Mouse (Mus musculus): ENCODE data around the gene Snrnp35. TPM values are rescaled to one million over a fixed set of nuclear protein-coding genes. Genes with fewer than 3 reads are reported as not detected.
"Not testable (repeated sequence)": the region's sequence is repeated elsewhere in the genome, so short reads cannot be mapped to it uniquely, and the experiment has no call there.

Snrnp35 gene
- total RNA-seq, 2 experiments from 2014 or later, result 21.0 to 27.2 TPM

DNA sequence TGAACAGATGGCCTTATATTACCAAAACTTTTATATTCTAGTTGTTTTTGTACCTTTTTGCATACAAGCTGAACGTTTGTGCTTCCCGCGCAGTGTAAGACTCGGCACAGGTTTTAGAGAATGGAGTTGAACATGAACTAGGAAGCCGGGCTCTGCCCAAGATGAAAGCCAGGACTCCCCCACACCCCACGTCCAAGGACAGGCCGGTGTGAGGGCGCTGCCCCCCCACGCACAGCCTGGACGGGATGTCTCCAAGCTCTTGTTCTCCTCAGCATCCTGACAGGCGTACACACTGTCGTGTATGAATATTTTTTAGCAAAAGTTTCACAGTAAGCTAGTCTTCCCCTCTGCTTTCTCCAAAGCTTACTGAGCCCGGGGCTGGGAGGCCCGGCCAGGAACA, 22.0 kb upstream of the Snrnp35 start:
- intact Hi-C loops (cut with DNase I); DNase-seq (ENCODE audit: low spot score in 2 of 2): not testable (repeated sequence)

DNA sequence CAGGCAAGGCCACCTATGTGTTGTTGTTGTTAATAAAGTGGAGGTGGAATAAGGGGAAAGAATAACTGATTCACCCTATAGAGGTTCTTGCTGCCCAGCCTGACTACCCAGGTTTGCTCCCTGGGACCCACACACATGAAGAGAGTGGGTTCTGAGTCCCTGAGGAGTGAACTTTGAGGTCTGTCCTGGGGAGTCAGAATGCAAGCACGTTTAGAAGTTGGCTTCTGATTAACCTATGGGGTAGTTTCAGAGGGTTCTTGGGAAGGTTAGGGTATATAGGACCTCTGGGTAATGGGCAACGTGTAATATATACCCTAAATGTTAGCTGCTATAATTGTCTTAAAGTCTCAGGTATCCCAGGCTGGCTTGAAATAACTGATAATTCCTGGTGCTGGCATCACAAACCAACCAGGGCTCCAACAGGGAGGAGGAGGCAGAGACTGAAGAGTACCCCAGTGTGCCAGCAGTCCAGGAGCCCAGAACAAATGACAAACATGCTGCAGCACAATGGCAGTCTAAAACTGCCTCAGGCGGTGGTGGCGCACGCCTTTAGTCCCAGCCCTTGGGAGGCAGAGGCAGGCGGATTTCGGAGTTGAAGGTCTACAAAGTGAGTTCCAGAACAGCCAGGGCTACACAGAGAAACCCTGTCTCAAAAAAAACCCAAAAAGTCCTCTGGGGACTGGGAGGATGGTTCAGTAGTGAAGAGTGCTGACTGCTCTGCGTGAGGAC, 20.5 kb upstream of the Snrnp35 start:
- intact Hi-C loops (cut with DNase I), result no loop called here
- no peak for DNase-seq (ENCODE audit: low spot score in 2 of 2)

DNA sequence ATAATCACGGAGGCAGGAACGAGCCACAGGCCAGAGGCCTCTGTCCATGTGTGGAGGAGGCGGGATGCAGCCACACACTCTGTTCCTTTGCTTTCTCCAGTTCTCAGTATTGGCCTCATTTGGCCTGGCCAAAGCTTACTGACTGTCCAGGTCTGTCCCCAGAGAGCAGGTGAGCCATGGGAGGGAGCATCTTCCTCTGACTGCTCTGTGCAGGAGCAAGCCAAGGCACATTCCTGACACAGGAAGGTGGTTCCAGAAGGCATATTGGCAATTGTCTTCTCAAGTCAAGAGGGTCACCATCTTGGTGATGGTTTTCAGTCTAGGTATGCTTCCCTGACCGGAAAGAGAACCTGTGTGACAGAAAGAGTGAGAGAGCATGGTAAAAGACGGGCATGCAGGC, 19.5 kb upstream of the Snrnp35 start:
- intact Hi-C loops (cut with DNase I), result no loop called here
- DNase-seq (ENCODE audit: low spot score in 2 of 2), result no peak

DNA sequence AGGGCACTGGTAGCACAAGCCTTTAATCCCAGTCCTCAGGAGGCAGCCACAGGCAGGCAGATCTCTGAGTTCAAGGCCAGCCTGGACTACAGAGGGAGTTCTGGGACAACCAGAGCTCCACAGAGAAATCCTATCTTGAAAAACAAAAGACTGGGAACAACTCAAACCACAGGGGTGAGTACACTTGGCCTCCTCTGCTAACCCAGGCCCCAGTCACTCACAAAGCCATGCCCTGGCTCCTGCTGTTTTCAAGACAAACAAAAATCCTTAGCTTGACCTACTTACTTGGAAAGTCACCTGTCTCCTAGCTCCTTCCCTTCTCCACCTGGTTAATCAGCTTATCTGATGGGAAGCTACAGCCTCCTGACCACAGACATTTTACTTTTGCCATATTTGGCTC, 18.0 kb upstream of the Snrnp35 start:
- no peak for DNase-seq (ENCODE audit: low spot score in 2 of 2)
- intact Hi-C loops (cut with DNase I), result no loop called here

DNA sequence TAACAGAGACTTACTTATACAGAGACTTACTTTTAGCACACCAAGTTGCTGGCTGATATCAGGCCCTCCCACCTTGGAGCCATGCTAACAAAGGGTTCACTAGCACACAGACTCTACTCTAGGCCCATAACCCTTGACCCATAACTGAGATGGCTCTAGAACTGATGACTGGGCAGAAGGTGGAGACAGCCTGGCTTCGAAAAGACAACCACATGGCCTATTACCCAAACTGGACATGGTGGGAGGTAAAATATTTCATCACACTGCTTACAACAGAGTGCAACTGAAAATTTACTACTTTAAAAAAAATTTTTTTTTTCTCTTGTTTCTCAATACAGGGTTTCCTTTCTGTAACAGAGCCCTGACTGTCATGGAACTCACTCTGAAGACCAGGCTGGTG, 15.2 kb upstream of the Snrnp35 start:
- intact Hi-C loops (cut with DNase I), result no loop called here

DNA sequence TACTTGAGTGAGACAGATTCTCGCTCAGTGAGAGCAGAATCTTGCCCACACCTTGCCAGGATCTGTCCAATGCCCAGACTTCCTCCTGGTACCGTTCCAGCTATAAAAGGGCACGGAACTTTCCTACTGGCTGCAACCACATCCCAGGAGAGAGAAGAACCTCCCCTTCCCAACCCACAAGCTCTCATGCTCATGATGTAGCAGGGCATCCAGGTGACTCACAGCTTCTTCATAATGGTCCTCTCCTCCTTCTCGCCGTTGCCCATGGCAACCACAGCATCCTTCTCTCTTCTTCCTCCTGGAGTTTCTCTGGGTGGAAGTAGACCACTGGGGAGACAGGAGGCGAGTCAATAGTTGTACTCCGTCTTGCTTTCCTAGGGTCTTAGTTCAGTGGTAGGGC, 14.6 kb upstream of the Snrnp35 start:
- intact Hi-C loops (cut with DNase I), result no loop called here
- DNase-seq (ENCODE audit: low spot score in 2 of 2), result peak in 1 of 2 experiments; percentile 67

More for the DNA sequence above, 15.2 kb upstream of the Snrnp35 start:
- DNase-seq (ENCODE audit: low spot score in 2 of 2), result no peak

DNA sequence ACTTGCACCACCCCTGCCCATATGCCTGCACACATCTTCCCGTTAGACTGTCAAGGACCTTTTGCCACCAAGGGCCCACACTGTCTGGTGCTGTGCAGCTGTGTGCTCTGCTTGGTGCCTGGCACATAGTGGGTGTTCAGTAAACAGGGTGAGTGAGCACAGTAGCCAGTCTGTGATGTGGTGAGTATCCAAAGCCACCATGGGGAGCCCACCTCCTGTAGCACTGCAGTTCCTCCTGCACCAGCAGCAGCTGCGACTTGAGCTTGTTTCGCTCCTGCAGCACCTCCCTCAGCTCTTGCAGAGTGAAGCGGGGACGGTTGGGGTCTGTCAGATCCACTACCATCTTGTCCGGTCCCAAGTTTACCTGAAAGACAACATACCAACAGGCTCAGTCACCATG, 13.4 kb upstream of the Snrnp35 start:
- intact Hi-C loops (cut with DNase I), result no loop called here
- no peak for DNase-seq (ENCODE audit: low spot score in 2 of 2)

DNA sequence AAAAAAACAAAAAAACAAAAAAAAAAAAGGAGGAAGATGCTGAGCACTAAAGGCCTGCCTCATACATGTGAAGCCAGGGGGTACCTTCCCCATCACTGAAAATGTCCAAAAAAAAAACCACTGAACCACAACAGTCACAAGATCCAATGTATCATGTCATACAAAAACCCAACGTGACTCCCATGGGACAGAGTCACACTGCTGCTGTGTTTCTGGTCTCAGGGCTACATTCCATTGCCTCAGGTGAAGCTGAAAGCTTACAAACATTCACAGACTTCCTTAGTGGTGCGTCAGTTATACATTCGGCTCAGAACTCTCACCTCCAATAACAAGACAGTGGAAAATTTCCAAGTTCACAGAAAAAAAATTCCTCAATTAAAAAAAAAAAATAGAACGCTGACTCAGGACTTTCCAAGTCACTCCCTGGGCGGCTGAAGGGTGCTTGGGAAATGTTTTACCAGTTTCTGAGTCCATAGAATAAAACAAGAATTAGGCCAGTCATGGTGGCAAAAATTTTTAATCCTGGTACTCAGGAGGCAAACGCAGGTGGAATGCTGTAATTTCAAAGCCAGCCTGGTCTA, 12.3 kb upstream of the Snrnp35 start:
- intact Hi-C loops (cut with DNase I), result no loop called here
- no peak for DNase-seq (ENCODE audit: low spot score in 2 of 2)

DNA sequence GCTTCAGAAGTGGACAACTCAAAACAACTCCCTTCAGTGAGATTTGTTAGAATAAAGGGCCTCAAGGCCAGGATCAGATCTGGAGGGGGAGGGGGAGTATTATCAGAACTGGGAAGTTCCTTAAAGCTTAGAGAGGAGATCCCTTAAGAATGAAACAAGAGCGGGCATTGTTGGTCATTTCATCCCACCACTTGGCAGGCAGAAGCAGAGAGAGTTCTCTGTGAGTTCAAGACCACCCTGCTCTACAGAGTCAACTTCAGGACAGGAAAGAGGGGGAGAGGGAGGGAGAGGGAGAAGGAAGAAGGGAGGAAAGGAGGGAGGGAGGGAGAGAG, 4.1 kb upstream of the Snrnp35 start:
- no peak for DNase-seq (ENCODE audit: low spot score in 2 of 2)
- intact Hi-C loops (cut with DNase I), result loop anchor here (2.0 kb wide), 1 partner anchor 46 kb away; no protein-coding TSS in a partner anchor

DNA sequence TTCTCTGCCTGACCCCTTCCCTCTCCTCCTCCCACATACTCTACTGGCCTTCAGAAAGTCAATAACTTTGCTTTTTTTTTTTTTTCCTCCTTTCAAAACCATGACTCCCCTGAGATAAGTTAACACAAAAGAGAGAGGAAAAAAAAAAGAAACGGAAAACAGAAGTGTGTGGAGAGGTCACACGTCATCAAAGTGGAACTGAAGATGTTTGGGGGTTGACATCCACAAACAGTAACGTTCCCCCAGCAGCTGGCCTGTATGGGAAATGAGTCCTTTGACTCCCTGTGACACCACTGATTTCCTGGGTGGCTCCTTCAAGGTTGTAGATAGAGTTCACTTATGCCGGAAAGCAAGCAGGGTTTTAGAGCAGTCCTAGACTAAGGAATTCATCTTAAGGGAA, 2.8 kb upstream of the Snrnp35 start:
- DNase-seq (ENCODE audit: low spot score in 2 of 2), result no peak
- intact Hi-C loops (cut with DNase I), result loop anchor here (5.0 kb wide), 1 partner anchor 57 kb away; no protein-coding TSS in a partner anchor

DNA sequence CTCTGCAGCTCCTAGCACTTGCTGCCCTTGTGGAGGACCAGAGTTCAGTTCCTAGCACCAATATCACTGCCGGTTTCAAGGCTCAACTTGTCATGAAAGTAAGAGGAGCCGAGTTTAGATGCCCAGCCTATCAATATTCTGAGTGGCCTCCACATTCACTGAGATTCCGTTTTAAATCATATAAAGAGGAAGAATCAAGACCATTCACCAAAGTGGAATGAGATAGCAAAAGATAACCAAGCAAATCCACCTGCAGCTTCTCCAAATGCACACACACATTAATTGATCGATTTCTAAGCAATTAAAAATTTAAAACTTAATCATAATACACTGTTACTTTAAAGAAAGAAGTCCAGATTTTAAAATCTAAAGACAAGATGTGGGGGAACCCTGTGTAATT, 1.2 kb upstream of the Snrnp35 start:
- intact Hi-C loops (cut with DNase I), result loop anchor here (5.0 kb wide), 1 partner anchor 56 kb away; no protein-coding TSS in a partner anchor
- no peak for DNase-seq (ENCODE audit: low spot score in 2 of 2)

DNA sequence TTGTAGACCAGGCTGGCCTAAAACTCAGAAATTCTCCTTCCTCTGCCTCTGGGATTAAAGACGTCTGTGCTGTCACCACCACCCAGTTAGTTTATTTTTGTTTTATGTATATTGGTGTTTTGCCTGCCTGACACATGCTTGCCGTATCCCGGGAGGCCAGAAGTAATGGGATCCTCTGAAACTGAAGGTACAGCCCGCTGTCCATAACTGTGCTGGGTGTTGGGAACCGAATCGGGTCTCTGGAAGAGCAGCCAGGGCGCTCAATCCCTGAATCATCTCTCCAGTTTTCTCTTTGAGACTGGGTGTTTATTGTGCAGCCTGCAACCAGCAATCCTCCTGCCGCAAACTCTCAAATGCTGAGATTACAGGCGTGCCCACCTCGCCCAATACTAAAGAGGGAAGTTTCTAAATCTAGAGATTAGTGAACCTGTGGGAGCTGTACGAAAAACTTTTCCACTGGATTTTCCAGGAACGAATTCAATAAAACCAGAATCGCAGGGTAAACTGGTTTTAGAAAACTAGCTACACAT, 433 bp upstream of the Snrnp35 start:
- DNase-seq (ENCODE audit: low spot score in 2 of 2), result peak; percentile 23 to 59
- intact Hi-C loops (cut with DNase I), result loop anchor here (5.0 kb wide), 1 partner anchor 55 kb away; no protein-coding TSS in a partner anchor

DNA sequence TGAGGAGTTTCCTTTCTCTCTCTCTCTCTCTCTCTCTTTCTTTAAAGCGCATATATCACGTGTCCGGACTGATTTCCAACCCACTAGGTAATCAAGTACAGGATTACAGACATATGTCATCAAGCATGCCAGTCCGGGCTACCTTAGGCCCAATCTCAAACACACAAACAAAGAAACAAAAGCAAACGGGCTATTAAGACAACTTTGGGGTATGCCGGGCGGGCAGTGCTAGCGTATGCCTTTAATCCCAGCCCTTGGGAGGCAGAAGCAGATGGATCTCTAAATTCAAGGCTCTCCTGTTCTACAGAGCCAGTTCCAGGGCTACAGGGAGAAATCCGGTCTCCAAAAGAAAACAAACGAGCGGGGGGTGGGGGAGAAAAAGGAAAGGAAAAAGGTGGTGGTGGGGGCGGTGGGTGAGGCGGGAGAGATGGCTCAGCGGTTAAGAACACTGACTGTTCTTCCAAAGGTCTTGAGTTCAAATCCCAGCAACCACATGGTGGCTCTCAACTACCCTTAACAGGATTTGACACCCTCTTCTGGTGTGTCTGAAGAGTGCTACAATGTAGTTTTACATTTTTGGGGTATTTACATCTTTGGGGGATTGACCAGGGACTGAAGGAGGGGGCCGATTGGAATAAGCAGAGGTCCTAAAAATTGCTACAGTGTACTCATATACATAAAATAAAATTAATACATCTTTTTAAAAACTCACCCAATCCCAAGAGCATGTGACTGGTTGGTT, 892 bp downstream of the Snrnp35 start:
- no peak for DNase-seq (ENCODE audit: low spot score in 2 of 2)
- intact Hi-C loops (cut with DNase I), result loop anchor here (5.0 kb wide), 1 partner anchor 53 kb away; no protein-coding TSS in a partner anchor

DNA sequence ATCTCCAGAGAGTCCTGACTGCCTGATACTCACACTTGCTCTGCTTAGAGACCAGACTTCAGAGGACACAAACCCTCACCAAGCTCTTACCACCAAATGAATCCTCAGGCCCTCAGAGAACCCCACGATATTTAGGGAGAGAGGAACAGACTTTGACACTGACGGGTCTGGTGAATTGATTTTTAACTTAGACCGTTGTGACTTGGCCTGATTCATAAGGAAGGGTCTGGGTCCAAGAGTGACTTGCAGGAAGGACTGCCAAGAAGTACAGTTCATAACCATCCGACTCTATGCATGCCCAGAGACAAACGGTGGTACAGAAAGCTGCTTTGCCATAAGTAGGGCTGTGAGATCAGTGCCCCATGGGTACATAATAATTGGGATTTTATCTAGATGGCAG, 2.7 kb downstream of the Snrnp35 start:
- DNase-seq (ENCODE audit: low spot score in 2 of 2), result no peak
- intact Hi-C loops (cut with DNase I), result no loop called here

DNA sequence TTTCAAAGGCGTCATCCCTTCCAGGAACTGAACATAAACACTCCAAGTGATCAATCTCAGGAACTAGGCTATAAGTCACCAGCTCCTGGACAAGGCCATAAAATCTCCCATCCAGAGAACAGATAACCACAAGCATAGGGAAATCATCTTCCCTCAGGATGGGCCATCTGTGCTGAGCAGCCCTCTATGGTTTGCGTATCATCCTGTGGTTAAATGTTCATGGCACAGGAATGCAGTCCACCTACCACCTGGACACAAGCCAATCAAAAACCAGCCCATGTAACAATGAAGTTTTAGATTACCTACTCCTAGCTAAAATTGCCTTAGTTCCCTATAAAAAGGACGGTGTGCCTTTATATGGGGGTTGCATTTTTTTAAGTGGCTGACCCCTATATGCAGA, 6.0 kb downstream of the Snrnp35 start:
- intact Hi-C loops (cut with DNase I), result no loop called here
- DNase-seq (ENCODE audit: low spot score in 2 of 2), result no peak

DNA sequence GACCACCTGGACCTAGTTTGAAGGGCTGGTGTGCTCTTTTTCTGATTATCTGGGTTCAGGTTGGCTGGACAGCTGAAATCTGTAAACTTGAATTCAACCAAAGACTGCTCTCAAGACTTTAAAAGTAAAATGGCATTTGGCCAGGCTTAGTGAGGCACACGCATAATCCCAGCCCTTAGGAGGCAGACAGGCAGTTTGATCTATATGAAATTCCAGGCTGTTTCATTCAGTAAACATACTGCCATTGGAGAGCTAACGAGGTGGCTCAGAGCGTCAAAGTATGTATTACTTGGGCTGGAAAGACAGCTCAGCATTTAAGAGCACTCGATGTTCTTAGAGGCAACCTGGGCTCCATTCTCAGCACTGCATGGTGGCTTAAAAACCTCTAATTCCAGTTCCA, 8.8 kb downstream of the Snrnp35 start:
- intact Hi-C loops (cut with DNase I), result no loop called here
- DNase-seq (ENCODE audit: low spot score in 2 of 2), result no peak

DNA sequence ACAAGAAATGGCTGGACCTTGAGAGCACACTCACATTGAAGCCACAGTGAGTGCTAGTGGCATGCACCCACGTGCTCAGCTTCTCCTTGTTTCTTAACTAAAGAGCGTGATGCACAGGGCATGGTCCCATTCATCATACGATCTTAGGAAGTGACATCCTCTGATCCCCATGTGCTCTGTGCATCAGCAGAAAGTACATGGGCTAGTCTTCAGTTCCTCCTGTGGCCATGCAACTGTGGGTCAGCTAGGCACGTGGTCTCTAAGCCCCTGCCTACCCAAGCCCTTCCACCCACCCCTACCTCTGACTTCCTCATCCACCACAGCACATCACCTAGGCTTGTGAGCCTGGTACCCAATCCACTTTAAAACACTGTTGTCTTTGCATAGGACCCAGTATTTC, 9.7 kb downstream of the Snrnp35 start:
- intact Hi-C loops (cut with DNase I), result no loop called here
- DNase-seq (ENCODE audit: low spot score in 2 of 2), result no peak

DNA sequence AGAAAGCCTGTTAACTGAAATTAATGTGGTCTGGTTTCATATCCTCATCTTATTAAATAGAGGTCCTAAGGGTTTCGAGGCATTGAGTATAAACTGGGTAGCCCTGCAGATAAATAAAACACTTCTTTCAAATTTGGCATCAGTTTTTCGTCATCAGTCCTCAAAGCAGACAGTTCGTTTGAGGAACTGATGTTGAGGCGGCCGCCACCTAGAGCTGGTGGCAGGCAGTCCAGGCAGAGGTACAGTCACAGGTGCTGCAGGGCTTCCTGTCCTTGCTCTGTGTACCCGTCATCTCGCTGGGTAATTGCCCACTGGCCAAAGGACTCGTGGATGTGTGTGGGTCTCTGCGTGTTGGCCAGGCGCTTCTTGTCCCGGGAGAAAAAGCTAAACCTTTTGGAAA, 10.5 kb downstream of the Snrnp35 start:
- DNase-seq (ENCODE audit: low spot score in 2 of 2), result no peak
- intact Hi-C loops (cut with DNase I), result no loop called here

DNA sequence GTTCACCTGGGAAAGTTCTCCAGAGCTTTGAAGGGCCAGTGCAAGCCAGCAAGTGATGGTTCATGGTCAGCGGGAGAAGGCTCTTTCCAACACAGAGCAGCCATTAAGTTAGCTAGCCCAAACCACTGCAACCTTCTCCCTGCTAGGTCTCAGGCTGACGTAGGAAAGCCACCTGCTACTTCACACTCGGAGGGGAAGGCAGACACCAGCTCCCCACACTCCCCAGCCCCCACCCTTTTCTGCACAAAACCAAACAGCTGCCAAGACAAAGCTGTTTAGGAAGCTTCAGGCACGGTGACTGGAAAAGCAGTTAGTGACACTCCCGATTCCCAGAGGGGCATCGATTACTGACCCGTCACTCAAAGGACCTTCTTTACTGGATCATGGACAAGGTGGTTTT, 12.6 kb downstream of the Snrnp35 start:
- DNase-seq (ENCODE audit: low spot score in 2 of 2), result peak in 1 of 2 experiments; percentile 72
- intact Hi-C loops (cut with DNase I), result no loop called here

Data from left cerebral cortex, postnatal 25 days (tissue).